Mouse (Mus musculus) heart, adult 8-10 months (tissue): Measurements from ENCODE around the gene Oog2. TPM values are rescaled to one million over a fixed set of nuclear protein-coding genes. Genes with fewer than 3 reads are reported as not detected.
"Not testable (repeated sequence)": the region's sequence is repeated elsewhere in the genome, so short reads cannot be mapped to it uniquely, and the experiment has no call there.

Source experiments
- DNase-seq: peaks from one replicate; pipeline ENCODE4 v3.0.0; 2022; ENCODE audit warnings: low spot score
- total RNA-seq, 4 experiments: library from RNA; stranded (reverse); gene quantifications; 2 replicates each; pipeline ENCODE4 v1.2.4; 2022

Gene Oog2
- total RNA-seq = not detected

GRCm38 (mm10) chr4:144190419-144190818 lies at the start of gene Oog2:
Oog2 (plus strand) TSS chr4:144190719.
- no peak for DNase-seq

GRCm38 (mm10) chr4:144162563-144162962 lies 28.0 kb upstream of the Oog2 start, which contains the start of gene Oog3:
Oog3 (minus strand) TSS chr4:144162663.
- no peak for DNase-seq

GRCm38 (mm10) chr4:144213218-144213617 lies 22.7 kb downstream of the Oog2 start, which contains the start of gene C87977:
C87977 (minus strand) TSS chr4:144213318.
- DNase-seq = not testable (repeated sequence)

Other genes with a start within 250 kb of the Oog2 start
- not detected for gene Pramef25, start 239.7 kb upstream of the Oog2 start, total RNA-seq
- not detected for gene Gm13101, start 223.8 kb upstream of the Oog2 start, total RNA-seq
- not detected for gene Pramef17, start 196.3 kb upstream of the Oog2 start, total RNA-seq
- not detected for gene Pramel4, start 131.6 kb upstream of the Oog2 start, total RNA-seq
- gene Gm13102, start 84.2 kb upstream of the Oog2 start, total RNA-seq = not detected
- not detected for gene Oog3, start 28.1 kb upstream of the Oog2 start, total RNA-seq
- gene C87977, start 22.6 kb downstream of the Oog2 start, total RNA-seq = not detected
- gene Pramel5, start 89.8 kb downstream of the Oog2 start, total RNA-seq = not detected
- gene Gm13128, start 139.5 kb downstream of the Oog2 start, total RNA-seq = not detected
- not detected for gene Gm13119, start 167.2 kb downstream of the Oog2 start, total RNA-seq
- not detected for gene Pramef20, start 187.2 kb downstream of the Oog2 start, total RNA-seq
- not detected for gene Pramef12, start 217.7 kb downstream of the Oog2 start, total RNA-seq
- gene 1700012P22Rik, start 248.1 kb downstream of the Oog2 start, total RNA-seq = not detected